Mouse (Mus musculus) erythroblast, embryonic 14.5 days (primary cell): ENCODE measurements around the gene a.

ENCODE experiments used
- GATA1 ChIP-seq: IDR thresholded peaks from 2 replicates; pipeline ENCODE4 v1.6.1; 2012; ENCODE audit warnings: low read length, inconsistent platforms, mixed read lengths
- TAL1 ChIP-seq: IDR thresholded peaks from 3 replicates; pipeline ENCODE4 v1.6.1; 2012; ENCODE audit warnings: low read length, inconsistent platforms, mixed read lengths

GRCm38 (mm10) chr2:155030831-155031230 lies 239.6 kb downstream of the a start:
- TF ChIP-seq GATA1 (no peak), TAL1 (no peak)
